Mouse (Mus musculus) liver, postnatal 0 days (tissue): ENCODE measurements around the gene Plcb4. TPM values are rescaled to one million over a fixed set of nuclear protein-coding genes. Genes with fewer than 3 reads are reported as not detected.

Source experiments
- ATAC-seq: fragments of 200-750 bp; cut with Nextera tagmentation; 2 replicates; pipeline ENCODE4 v1.8.0; 2017; ENCODE audit warnings: mild to moderate bottlenecking, moderate library complexity
- DNase-seq: peaks from one replicate; pipeline ENCODE4 v3.0.0-alpha.2; 2016
- H3K27ac ChIP-seq: fragments of 300-500 bp; sonication (generic); 2 replicates; pipeline ENCODE4 v1.5.1; 2014; ENCODE audit warnings: antibody characterized with exemption, moderate library complexity, mild to moderate bottlenecking, low read depth
- H3K27me3 ChIP-seq: fragments of 300-500 bp; sonication (generic); 2 replicates; pipeline ENCODE4 v1.6.1; 2014; ENCODE audit warnings: low read length, control low read depth, mixed read lengths; ENCODE audit not compliant: insufficient read depth
- H3K36me3 ChIP-seq: fragments of 300-500 bp; sonication (generic); replicated peaks from 2 replicates; pipeline ENCODE4 v1.6.1; 2014; ENCODE audit warnings: mild to moderate bottlenecking, control low read depth, low read length, moderate library complexity, mixed read lengths; ENCODE audit not compliant: insufficient read depth
- H3K4me1 ChIP-seq: fragments of 300-500 bp; sonication (generic); 2 replicates; pipeline ENCODE4 v1.6.1; 2014; ENCODE audit warnings: antibody characterized with exemption, mild to moderate bottlenecking, control low read depth; ENCODE audit not compliant: insufficient read depth
- H3K4me2 ChIP-seq: fragments of 300-500 bp; sonication (generic); 2 replicates; pipeline ENCODE4 v1.6.1; 2014; ENCODE audit warnings: low read depth, mild to moderate bottlenecking, low read length, moderate library complexity, mixed read lengths
- H3K4me3 ChIP-seq: fragments of 300-500 bp; sonication (generic); 2 replicates; pipeline ENCODE4 v1.5.1; 2014; ENCODE audit warnings: low read depth, low read length
- H3K9ac ChIP-seq: fragments of 300-500 bp; sonication (generic); replicated peaks from 2 replicates; pipeline ENCODE4 v1.6.1; 2014; ENCODE audit warnings: mild to moderate bottlenecking, moderate library complexity
- H3K9me3 ChIP-seq: fragments of 300-500 bp; sonication (generic); 2 replicates; pipeline ENCODE4 v1.6.1; 2016; ENCODE audit warnings: mild to moderate bottlenecking, control low read depth, low read length, mixed read lengths
- CTCF ChIP-seq: sonication (generic); IDR thresholded peaks from 2 replicates; pipeline ENCODE4 v1.5.1; 2016; ENCODE audit warnings: antibody characterized with exemption, low read depth
- EP300 ChIP-seq: IDR thresholded peaks from 2 replicates; pipeline ENCODE4 v1.6.1; 2016; ENCODE audit warnings: antibody characterized with exemption, low read depth, mild to moderate bottlenecking
- WGBS: fragments of 180-500 bp; shearing (Covaris S2); extraction: QIAGEN DNeasy Blood & Tissue Kit; methylation state at CpG from one replicate; pipeline ENCODE4 v1.1.7; 2014; ENCODE audit not compliant: insufficient replicate concordance; 5-methylcytosine and 5-hydroxymethylcytosine counted together
- polyA plus RNA-seq: library from polyadenylated mRNA; unstranded; fragments of >200 nt; fragmentation: Nextera tagmentation; extraction: Ambion mirVana; gene quantifications from 2 replicates; pipeline ENCODE4 v1.2.1, GENCODE M21; 2015

Plcb4 gene
- polyA plus RNA-seq, 1 experiment from 2014 or later = 2.8 TPM

GRCm38 (mm10) chr2:135796684-135797083 is 137.9 kb downstream of the Plcb4 start:
- no peak for ATAC-seq
- H3K4me2 ChIP-seq = no peak overlapping the region
- no peaks in the 10 kb centered on the region for H3K36me3 ChIP-seq
- no peak overlapping the region for H3K9ac ChIP-seq
- H3K4me1 ChIP-seq = peaks cover 4% of the 10 kb centered on the region; the same call in 1 of the 2 replicates
- no peak for DNase-seq
- H3K27ac ChIP-seq = no peak overlapping the region
- TF ChIP-seq CTCF = no peak
- 33% methylated on average over 5 of the region's 5 CpGs for WGBS
- H3K27me3 ChIP-seq = no peaks in the 10 kb centered on the region
- no peaks in the 10 kb centered on the region for H3K9me3 ChIP-seq
- H3K4me3 ChIP-seq = no peak overlapping the region

- Histone ChIP-seq H3K4me2 (no peak overlapping the region), H3K4me1 (peaks cover 4% of the 10 kb centered on the region; the same call in 1 of the 2 replicates), H3K36me3 (no peaks in the 10 kb centered on the region), H3K27me3 (no peaks in the 10 kb centered on the region), H3K4me3 (no peak overlapping the region), H3K9me3 (no peaks in the 10 kb centered on the region), H3K27ac (no peak overlapping the region; the same call in none of the 2 replicates), H3K9ac (no peak overlapping the region)
- WGBS = 40% methylated on average over 5 of the region's 5 CpGs
- no peak for DNase-seq
- TF ChIP-seq EP300 (no peak), CTCF (no peak)
- ATAC-seq = peak; percentile 31; the same call in 1 of the 2 replicates
Observed at GRCm38 (mm10) chr2:135797677-135798546, 139.1 kb downstream of the Plcb4 start.

GRCm38 (mm10) chr2:135799149-135799770 is 140.4 kb downstream of the Plcb4 start:
- no peak for TF ChIP-seq CTCF
- no peak for TF ChIP-seq EP300
- Histone ChIP-seq H3K4me2 (no peak overlapping the region), H3K27me3 (no peaks in the 10 kb centered on the region), H3K4me1 (peaks cover 4% of the 10 kb centered on the region; the same call in 1 of the 2 replicates), H3K27ac (no peak overlapping the region), H3K9ac (no peak overlapping the region), H3K36me3 (no peaks in the 10 kb centered on the region), H3K9me3 (no peaks in the 10 kb centered on the region), H3K4me3 (no peak overlapping the region)
- ATAC-seq = no peak
- DNase-seq = no peak
- WGBS = 68% methylated on average over 10 of the region's 10 CpGs

- ATAC-seq = no peak
- H3K36me3 ChIP-seq = no peaks in the 10 kb centered on the region
- H3K27ac ChIP-seq = no peak overlapping the region
- no peak overlapping the region for H3K4me3 ChIP-seq
- 80% methylated on average over 6 of the region's 6 CpGs for WGBS
- TF ChIP-seq CTCF = no peak
- no peak for TF ChIP-seq EP300
- H3K4me2 ChIP-seq = no peak overlapping the region
- no peak for DNase-seq
- H3K27me3 ChIP-seq = no peaks in the 10 kb centered on the region
- H3K4me1 ChIP-seq = peaks cover 4% of the 10 kb centered on the region; the same call in 1 of the 2 replicates
- H3K9me3 ChIP-seq = no peaks in the 10 kb centered on the region
- no peak overlapping the region for H3K9ac ChIP-seq
Observed at GRCm38 (mm10) chr2:135800385-135800784, 141.6 kb downstream of the Plcb4 start.

DNA sequence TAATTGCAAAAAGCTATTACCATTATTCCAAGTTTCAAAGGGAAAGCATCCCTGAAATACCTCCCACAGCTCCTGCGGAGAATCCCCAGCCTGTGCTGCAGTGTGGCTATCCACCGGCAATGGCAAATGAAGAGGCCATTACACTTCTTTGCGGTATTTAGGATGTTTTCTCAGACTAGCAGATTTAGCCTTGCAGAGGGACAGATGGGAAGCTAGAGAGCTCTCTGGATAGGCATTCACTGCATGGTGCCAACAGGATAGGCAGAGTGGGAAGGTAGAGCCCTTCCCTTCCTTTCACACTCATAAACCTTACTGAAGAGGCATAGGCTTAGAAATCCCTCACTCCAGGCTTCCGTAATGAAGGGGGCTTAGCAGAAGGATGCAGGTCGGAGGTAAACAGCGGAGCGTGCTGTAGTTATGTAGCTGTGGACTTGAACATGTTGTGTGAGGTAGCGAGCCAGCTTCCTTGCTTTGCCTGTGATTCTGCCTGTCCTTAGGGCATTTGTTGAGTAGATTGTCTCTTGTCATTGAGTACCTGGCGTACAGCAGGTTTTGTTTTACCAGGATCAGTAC is 144.2 kb downstream of the Plcb4 start:
- Histone ChIP-seq H3K4me1 (peaks cover 4% of the 10 kb centered on the region; the same call in 1 of the 2 replicates), H3K27ac (no peak overlapping the region), H3K27me3 (no peaks in the 10 kb centered on the region), H3K4me3 (no peak overlapping the region), H3K4me2 (no peak overlapping the region), H3K9me3 (no peaks in the 10 kb centered on the region), H3K9ac (no peak overlapping the region), H3K36me3 (no peaks in the 10 kb centered on the region)
- DNase-seq (no peak), ATAC-seq (no peak)
- WGBS = 81% methylated on average over 9 of the region's 9 CpGs
- no peak for TF ChIP-seq CTCF
- TF ChIP-seq EP300 = no peak
